Mouse (Mus musculus): Measurements from ENCODE around the gene Gm8909. TPM values are rescaled to one million over a fixed set of nuclear protein-coding genes. Genes with fewer than 3 reads are reported as not detected.
"Not testable (repeated sequence)": the region's sequence is repeated elsewhere in the genome, so short reads cannot be mapped to it uniquely, and the experiment has no call there.

Gm8909 gene
- polyA plus RNA-seq, 1 experiment from 2014 or later: not detected

DNA sequence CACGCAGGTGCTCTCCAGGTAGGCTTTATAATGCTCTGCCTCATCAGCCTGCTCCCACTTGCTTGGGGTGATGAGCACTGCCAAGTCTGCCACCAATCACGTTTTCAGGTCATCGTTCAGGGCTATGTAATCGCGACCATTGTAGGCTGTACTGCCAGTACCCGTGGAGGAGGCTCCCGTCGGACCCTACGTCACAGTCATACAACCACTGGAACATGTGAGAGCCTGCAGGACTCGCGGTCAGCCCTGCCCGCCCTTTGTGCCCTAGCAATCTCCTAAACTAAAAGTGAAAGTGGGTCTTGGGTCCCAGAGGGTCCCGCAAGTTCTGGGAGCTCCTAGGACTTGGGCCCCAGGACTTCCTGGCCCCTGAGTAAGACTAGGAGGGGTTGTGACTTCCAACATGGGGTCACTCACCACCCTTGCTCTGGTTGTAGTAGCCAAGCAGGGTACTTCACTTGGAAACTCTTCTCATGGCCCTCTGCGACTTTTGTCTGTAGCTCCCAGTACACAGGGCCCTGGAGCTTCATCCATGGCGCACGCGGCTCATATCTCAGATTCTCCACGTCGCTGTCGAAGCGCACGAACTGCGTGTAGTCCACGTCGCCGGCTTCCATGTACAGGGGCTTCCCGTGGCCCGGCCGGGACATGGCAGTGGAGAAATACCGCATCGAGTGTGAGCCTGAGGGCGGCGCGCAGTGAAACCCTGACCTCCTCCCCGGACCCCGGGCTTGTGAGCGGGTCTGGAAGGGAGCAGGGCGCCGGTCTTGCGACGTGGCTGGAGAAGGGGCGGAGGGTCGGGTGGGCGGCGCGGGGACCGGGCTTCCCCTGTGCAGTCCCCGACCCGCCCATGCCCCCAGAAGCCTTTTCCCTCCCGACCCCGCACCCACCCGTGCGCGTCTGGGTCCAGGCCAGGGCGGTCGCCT, 6.9 kb downstream of the Gm8909 start:
- H3K9me3 ChIP-seq: no peaks in the 10 kb centered on the region
- H3K27me3 ChIP-seq: peaks cover 93% of the 10 kb centered on the region
- H3K27ac ChIP-seq: no peak overlapping the region
- 1% methylated on average over 51 of the region's 56 CpGs for WGBS
- H3K4me1 ChIP-seq: peaks cover 11% of the 10 kb centered on the region; the same call in 1 of the 2 replicates
- H3K36me3 ChIP-seq: no peaks in the 10 kb centered on the region
- H3K9ac ChIP-seq: no peak overlapping the region
- ATAC-seq (ENCODE audit: insufficient number of reproducible peaks, insufficient read depth, low FRiP score, low TSS enrichment, low read depth): 0 out of 2 replicates have a peak, but pooled peaks have one; percentile 20
- H3K4me2 ChIP-seq: peak overlapping the region; percentile 46
- H3K4me3 ChIP-seq: peak overlapping the region; percentile 23

GRCm38 (mm10) chr17:36158264-36158663, 10.1 kb downstream of the Gm8909 start:
- H3K4me2 ChIP-seq: peak overlapping the region; percentile 64
- not testable (repeated sequence) for H3K9me3 ChIP-seq; ATAC-seq (ENCODE audit: insufficient number of reproducible peaks, insufficient read depth, low FRiP score, low TSS enrichment, low read depth); H3K27ac ChIP-seq; H3K36me3 ChIP-seq; H3K9ac ChIP-seq
- H3K27me3 ChIP-seq: peaks cover 93% of the 10 kb centered on the region
- WGBS: 8% methylated on average over 11 of the region's 11 CpGs
- peak overlapping the region; percentile 41 for H3K4me3 ChIP-seq
- H3K4me1 ChIP-seq: peaks cover 11% of the 10 kb centered on the region; the same call in 1 of the 2 replicates

DNA sequence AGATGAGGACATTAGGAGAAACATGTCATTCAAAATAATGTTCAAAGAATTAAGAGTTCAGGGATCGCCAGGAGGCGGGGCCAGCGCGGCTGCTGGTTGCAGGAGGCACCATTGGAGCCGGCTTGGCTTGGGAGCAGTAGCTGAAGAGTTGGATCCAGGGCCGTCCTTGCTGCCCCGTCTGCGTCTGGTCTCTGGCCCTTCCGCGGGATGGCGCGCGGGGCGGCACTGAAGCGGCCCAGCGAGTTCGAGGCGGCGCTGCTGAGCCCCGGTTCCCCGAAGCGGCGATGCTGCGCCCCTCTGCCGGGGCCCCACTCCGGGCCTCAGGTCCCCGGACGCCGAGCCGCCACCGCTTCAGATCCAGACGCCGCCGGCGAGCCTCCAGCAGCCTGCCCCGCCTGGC, 10.6 kb downstream of the Gm8909 start:
- Histone ChIP-seq H3K4me2 (peak overlapping the region; percentile 64), H3K4me3 (peak overlapping the region; percentile 41), H3K4me1 (peaks cover 11% of the 10 kb centered on the region; the same call in 1 of the 2 replicates), H3K27me3 (peaks cover 93% of the 10 kb centered on the region), H3K9ac (peak overlapping the region; percentile 54)
- H3K9me3 ChIP-seq; H3K27ac ChIP-seq; H3K36me3 ChIP-seq; ATAC-seq (ENCODE audit: insufficient number of reproducible peaks, insufficient read depth, low FRiP score, low TSS enrichment, low read depth): not testable (repeated sequence)
- under 1% methylated on average over 36 of the region's 36 CpGs for WGBS

GRCm38 (mm10) chr17:36154271-36155149, 13.8 kb downstream of the Gm8909 start:
- Histone ChIP-seq H3K4me2 (no peak overlapping the region), H3K9me3 (no peaks in the 10 kb centered on the region), H3K36me3 (no peaks in the 10 kb centered on the region), H3K4me1 (0 out of 2 replicates have a peak, but pooled peaks cover 5% of the 10 kb centered on the region), H3K4me3 (no peak overlapping the region), H3K27me3 (peaks cover 78% of the 10 kb centered on the region), H3K9ac (no peak overlapping the region), H3K27ac (no peak overlapping the region)
- ATAC-seq (ENCODE audit: insufficient number of reproducible peaks, insufficient read depth, low FRiP score, low TSS enrichment, low read depth): no peak
- 9% methylated on average over 3 of the region's 3 CpGs for WGBS

DNA sequence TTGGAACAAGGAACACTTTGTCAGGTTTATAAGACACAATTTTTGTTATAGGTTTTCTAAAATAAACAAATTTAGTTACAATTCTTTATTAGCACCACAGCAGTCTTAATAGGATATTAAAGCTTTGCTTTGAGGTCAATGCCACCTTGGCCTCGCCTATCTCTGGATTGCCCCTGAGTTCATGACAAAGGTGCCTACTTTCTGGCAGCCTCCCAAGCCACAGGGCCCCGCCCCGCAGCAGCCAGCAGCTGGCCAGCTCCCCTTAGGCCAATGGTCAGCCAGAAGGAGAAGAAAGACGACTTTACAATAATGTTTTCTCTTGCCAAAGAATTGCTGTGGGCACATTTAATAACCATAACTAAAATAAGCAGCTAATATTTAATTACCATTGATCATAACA, 17.1 kb downstream of the Gm8909 start:
- H3K4me1 ChIP-seq; ATAC-seq (ENCODE audit: insufficient number of reproducible peaks, insufficient read depth, low FRiP score, low TSS enrichment, low read depth); H3K9me3 ChIP-seq; H3K36me3 ChIP-seq; H3K27ac ChIP-seq; H3K9ac ChIP-seq; H3K4me2 ChIP-seq; H3K4me3 ChIP-seq: not testable (repeated sequence)
- WGBS: 41% methylated on average over 4 of the region's 4 CpGs
- peaks cover 73% of the 10 kb centered on the region for H3K27me3 ChIP-seq

DNA sequence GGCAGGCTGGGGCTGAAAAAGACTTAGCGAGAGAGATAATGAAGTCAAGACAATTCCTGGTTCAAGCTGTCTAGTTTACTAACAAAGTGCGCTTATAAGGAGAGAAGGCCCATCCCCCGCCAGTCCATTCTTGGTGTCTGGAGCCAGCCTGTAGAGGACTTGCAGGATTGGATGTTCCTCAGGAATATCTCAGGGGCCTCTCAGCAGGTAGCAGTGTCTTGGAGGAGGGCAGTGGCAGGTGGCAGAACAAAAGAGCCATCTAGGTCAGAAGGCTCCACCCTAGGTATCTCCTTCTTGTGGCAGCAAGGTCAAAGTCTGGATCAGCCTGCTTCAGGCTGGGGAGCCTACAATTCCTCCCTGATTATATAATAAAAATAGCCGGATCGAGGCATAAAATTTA, 19.9 kb downstream of the Gm8909 start:
- not testable (repeated sequence) for H3K36me3 ChIP-seq; H3K4me3 ChIP-seq; H3K9me3 ChIP-seq; H3K4me1 ChIP-seq; H3K4me2 ChIP-seq; H3K27ac ChIP-seq; H3K9ac ChIP-seq; ATAC-seq (ENCODE audit: insufficient number of reproducible peaks, insufficient read depth, low FRiP score, low TSS enrichment, low read depth)
- 67% methylated on average over 5 of the region's 5 CpGs for WGBS
- peaks cover 70% of the 10 kb centered on the region for H3K27me3 ChIP-seq

GRCm38 (mm10) chr17:36146937-36147336, 21.4 kb downstream of the Gm8909 start:
- H3K4me1 ChIP-seq; H3K9ac ChIP-seq; H3K9me3 ChIP-seq; H3K4me3 ChIP-seq; H3K4me2 ChIP-seq; ATAC-seq (ENCODE audit: insufficient number of reproducible peaks, insufficient read depth, low FRiP score, low TSS enrichment, low read depth); H3K27ac ChIP-seq; H3K36me3 ChIP-seq: not testable (repeated sequence)
- peaks cover 69% of the 10 kb centered on the region for H3K27me3 ChIP-seq
- 75% methylated on average over 1 of the region's 1 CpGs for WGBS

GRCm38 (mm10) chr17:36145861-36146156, 22.5 kb downstream of the Gm8909 start:
- H3K4me1 ChIP-seq; H3K36me3 ChIP-seq; ATAC-seq (ENCODE audit: insufficient number of reproducible peaks, insufficient read depth, low FRiP score, low TSS enrichment, low read depth); H3K27ac ChIP-seq; H3K9me3 ChIP-seq: not testable (repeated sequence)
- H3K9ac ChIP-seq: 0 out of 2 replicates have a peak overlapping the region, but pooled peaks have one; percentile 27
- 2% methylated on average over 13 of the region's 13 CpGs for WGBS
- peak overlapping the region; percentile 37 for H3K4me3 ChIP-seq
- H3K27me3 ChIP-seq: peaks cover 74% of the 10 kb centered on the region
- peak overlapping the region; percentile 60 for H3K4me2 ChIP-seq

DNA sequence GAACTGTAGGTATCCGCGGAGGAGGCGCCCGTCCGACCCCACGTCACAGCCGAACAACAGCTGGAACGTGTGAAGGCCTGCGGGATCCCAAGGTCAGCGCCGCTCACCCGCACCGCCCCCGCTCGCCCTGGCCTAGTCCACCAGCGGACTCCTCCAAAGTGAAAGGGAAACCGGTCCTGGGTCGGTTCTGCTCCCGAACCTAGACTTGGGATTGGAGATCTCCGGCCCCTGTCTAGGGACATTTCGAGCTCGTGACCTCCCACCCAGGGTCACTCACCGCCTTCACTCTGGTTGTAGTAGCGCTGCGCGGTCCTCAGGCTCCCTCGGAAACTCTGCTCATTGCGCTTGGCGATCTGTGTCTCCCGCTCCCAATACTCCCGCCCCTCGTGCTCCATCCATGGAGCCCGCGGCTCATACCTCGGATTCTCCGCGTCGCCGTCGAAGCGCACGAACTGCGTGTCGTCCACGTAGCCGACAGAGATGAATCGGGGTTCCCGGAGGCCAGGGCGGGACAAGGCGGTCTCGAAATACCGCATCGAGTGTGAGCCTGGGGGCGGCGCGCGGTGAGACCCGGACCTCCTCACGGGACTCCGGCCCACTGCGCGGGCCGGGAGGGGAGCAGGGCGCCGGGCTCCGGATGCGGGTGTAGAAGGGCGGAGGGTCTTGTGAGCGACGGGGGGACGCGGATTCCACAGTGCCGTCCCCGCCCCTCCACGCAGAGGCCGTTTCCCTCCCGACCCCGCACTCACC, 23.1 kb downstream of the Gm8909 start:
- H3K36me3 ChIP-seq: no peaks in the 10 kb centered on the region
- H3K4me1 ChIP-seq: peaks cover 10% of the 10 kb centered on the region
- H3K9ac ChIP-seq: 0 out of 2 replicates have a peak overlapping the region, but pooled peaks have one; percentile 27
- no peak for ATAC-seq (ENCODE audit: insufficient number of reproducible peaks, insufficient read depth, low FRiP score, low TSS enrichment, low read depth)
- H3K4me2 ChIP-seq: peak overlapping the region; percentile 60
- peak overlapping the region; percentile 37 for H3K4me3 ChIP-seq
- no peaks in the 10 kb centered on the region for H3K9me3 ChIP-seq
- 2% methylated on average over 78 of the region's 78 CpGs for WGBS
- H3K27ac ChIP-seq: no peak overlapping the region
- H3K27me3 ChIP-seq: peaks cover 74% of the 10 kb centered on the region

GRCm38 (mm10) chr17:36136299-36136848, 32.0 kb downstream of the Gm8909 start:
- WGBS: 68% methylated on average over 1 of the region's 1 CpGs
- H3K4me2 ChIP-seq; H3K27ac ChIP-seq; H3K4me3 ChIP-seq; H3K4me1 ChIP-seq; H3K36me3 ChIP-seq; H3K9me3 ChIP-seq; H3K9ac ChIP-seq; ATAC-seq (ENCODE audit: insufficient number of reproducible peaks, insufficient read depth, low FRiP score, low TSS enrichment, low read depth): not testable (repeated sequence)
- H3K27me3 ChIP-seq: peaks cover 46% of the 10 kb centered on the region
